23 mouse cellular contexts compared by ENCODE assay signal in the genomic region with DNA sequence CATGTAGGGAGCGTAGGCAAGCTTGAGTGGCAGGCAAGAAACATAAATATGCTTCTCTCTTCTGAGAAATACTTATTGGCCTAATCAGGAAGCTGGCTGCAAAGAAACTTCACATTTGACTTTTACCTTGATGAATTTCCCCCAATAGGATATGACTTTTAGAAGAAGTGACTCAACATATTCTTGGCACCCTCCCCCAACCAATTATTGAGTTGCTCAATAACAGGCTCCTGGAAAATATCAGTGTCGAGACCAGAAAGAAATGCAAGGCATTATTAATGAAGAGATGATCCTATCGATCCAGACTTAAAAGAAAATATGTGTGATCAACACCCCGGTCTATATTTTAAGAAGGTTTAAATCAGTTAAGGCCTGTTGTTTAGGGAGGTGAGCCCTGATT.
DNase-seq lines count a peak whose midpoint lies in the region; ATAC-seq and TF ChIP-seq lines count a peak whose summit lies in the region.
"Had no signal": no experiment of that assay in that cellular context is flagged by ENCODE, and none has a peak within 500 bp of the region (broad histone marks: within the 10 kb centered on the region; RNA-seq: fewer than 3 reads in every experiment).

No protein-coding gene starts in this region.

- H3K27ac ChIP-seq in liver, embryonic 12.5 days: no peak overlapping the region
- H3K27ac ChIP-seq in midbrain, embryonic 14.5 days (replicated peaks; ENCODE audit: low read depth, low read length): no peak overlapping the region
- H3K27ac ChIP-seq: embryonic facial prominence, embryonic 10.5 days; embryonic facial prominence, embryonic 12.5 days; forebrain, embryonic 13.5 days; forebrain, embryonic 15.5 days had no signal

- peaks cover 26% of the 10 kb centered on the region for H3K79me2 ChIP-seq in C2C12 (ENCODE audit: control insufficient read depth, insufficient read depth)

- no peak overlapping the region for H3K4me2 ChIP-seq in liver, embryonic 12.5 days
- H3K4me2 ChIP-seq in midbrain, embryonic 14.5 days (ENCODE audit: low read length): no peak overlapping the region
- H3K4me2 ChIP-seq: embryonic facial prominence, embryonic 12.5 days; forebrain, embryonic 13.5 days; forebrain, embryonic 15.5 days had no signal

- H3K36me3 ChIP-seq in C2C12 (ENCODE audit: control insufficient read depth, insufficient read depth): no peaks in the 10 kb centered on the region
- H3K36me3 ChIP-seq in liver, embryonic 12.5 days: no peaks in the 10 kb centered on the region
- no peaks in the 10 kb centered on the region for H3K36me3 ChIP-seq in midbrain, embryonic 14.5 days (ENCODE audit: control insufficient read depth, insufficient read depth, low read length)
- H3K36me3 ChIP-seq: embryonic facial prominence, embryonic 10.5 days; embryonic facial prominence, embryonic 12.5 days; forebrain, embryonic 15.5 days had no signal

- no peak overlapping the region for H3K4me3 ChIP-seq in C2C12 (ENCODE audit: insufficient read depth, poor library complexity, severe bottlenecking)
- H3K4me3 ChIP-seq in liver, embryonic 12.5 days: no peak overlapping the region
- no peak overlapping the region for H3K4me3 ChIP-seq in midbrain, embryonic 14.5 days (replicated peaks; ENCODE audit: low read depth, low read length)
- H3K4me3 ChIP-seq: embryonic facial prominence, embryonic 10.5 days; embryonic facial prominence, embryonic 12.5 days; erythroblast, embryonic 14.5 days; forebrain, embryonic 13.5 days; forebrain, embryonic 15.5 days had no signal

- WGBS in liver, embryonic 12.5 days (ENCODE audit: insufficient replicate concordance): 79% methylated on average over 4 of the region's 4 CpGs
- 94% methylated on average over 4 of the region's 4 CpGs for WGBS in midbrain, embryonic 14.5 days

- peaks cover 6% of the 10 kb centered on the region for H3K79me3 ChIP-seq in C2C12 (ENCODE audit: low read depth)

- H3ac ChIP-seq in C2C12 (ENCODE audit: control insufficient read depth, insufficient read length, low read depth): no peak overlapping the region

- no peaks in the 10 kb centered on the region for H3K9me3 ChIP-seq in liver, embryonic 12.5 days (replicated peaks)
- no peaks in the 10 kb centered on the region for H3K9me3 ChIP-seq in midbrain, embryonic 14.5 days (ENCODE audit: control insufficient read depth, low read length)
- H3K9me3 ChIP-seq: embryonic facial prominence, embryonic 10.5 days; embryonic facial prominence, embryonic 12.5 days; forebrain, embryonic 13.5 days; forebrain, embryonic 15.5 days had no signal

- DNase-seq in adipocyte (ENCODE audit: low spot score): peak; percentile 16
- peak; percentile 47 for DNase-seq in fibroblast of lung, adult 2 months (ENCODE audit: low read depth)
- no peak for DNase-seq in T-cell, adult 2 months (ENCODE audit: low spot score)
- no peak for DNase-seq in right cerebral cortex, postnatal 10 days (ENCODE audit: low spot score in 2 of 2)
- DNase-seq in midbrain, embryonic 14.5 days: no peak
- DNase-seq: adrenal gland, adult 8-10 months; adrenal gland, postnatal 14 days; adrenal gland, postnatal 36 days; B cell, adult 2 months; cerebellum, adult 11-12 months; cerebellum, adult 2 months; cerebellum, adult 9-10 months; cerebellum, postnatal 10 days; cerebellum, postnatal 25 days; forebrain, postnatal 0 days had no signal

- H3K27me3 ChIP-seq in C2C12 (ENCODE audit: control insufficient read depth, insufficient read depth, insufficient read length): no peaks in the 10 kb centered on the region
- H3K27me3 ChIP-seq in liver, embryonic 12.5 days (replicated peaks): no peaks in the 10 kb centered on the region
- H3K27me3 ChIP-seq in midbrain, embryonic 14.5 days (ENCODE audit: control insufficient read depth, insufficient read depth, low read length): no peaks in the 10 kb centered on the region
- H3K27me3 ChIP-seq: embryonic facial prominence, embryonic 12.5 days; forebrain, embryonic 13.5 days; forebrain, embryonic 15.5 days; Patski had no signal

- ATAC-seq in liver, embryonic 12.5 days: no peak
- ATAC-seq in midbrain, embryonic 14.5 days (ENCODE audit: low FRiP score, low TSS enrichment): no peak
- ATAC-seq: forebrain, embryonic 13.5 days; forebrain, embryonic 15.5 days; forebrain, postnatal 0 days; Patski had no signal

- no peak overlapping the region for H3K9ac ChIP-seq in liver, embryonic 12.5 days
- H3K9ac ChIP-seq in midbrain, embryonic 14.5 days (replicated peaks; ENCODE audit: low read length): no peak overlapping the region
- H3K9ac ChIP-seq: embryonic facial prominence, embryonic 12.5 days; forebrain, embryonic 13.5 days; forebrain, embryonic 15.5 days; forebrain, postnatal 0 days had no signal

- TF ChIP-seq CTCF in C2C12 (IDR thresholded peaks at IDR 0.05; ENCODE audit: control insufficient read depth, insufficient read depth, insufficient read length): no peak

- H3K4me1 ChIP-seq in liver, embryonic 12.5 days: no peaks in the 10 kb centered on the region
- no peaks in the 10 kb centered on the region for H3K4me1 ChIP-seq in midbrain, embryonic 14.5 days (ENCODE audit: control insufficient read depth, insufficient read depth, low read length)
- H3K4me1 ChIP-seq: embryonic facial prominence, embryonic 10.5 days; embryonic facial prominence, embryonic 12.5 days; forebrain, embryonic 13.5 days; forebrain, embryonic 15.5 days had no signal

TF ChIP-seq in C2C12, 6 proteins besides CTCF, POLR2A, EP300 and RAD21:
- TF ChIP-seq MYOG (IDR thresholded peaks at IDR 0.05; ENCODE audit: control insufficient read depth, extremely low read depth, insufficient read length) (no peak), CEBPB (IDR thresholded peaks at IDR 0.05; ENCODE audit: low read depth) (peak; percentile 80)

Comparison
In these comparisons a context has a peak if more than half of its experiments do, and no peak if none do; other contexts are left out.
1. DNase-seq: peak in adipocyte (single experiment) and fibroblast of lung, adult 2 months (single experiment); none in T-cell, adult 2 months (single experiment), right cerebral cortex, postnatal 10 days (0 of 2) and midbrain, embryonic 14.5 days (single experiment).